Mouse (Mus musculus) heart, postnatal 0 days (tissue): Measurements from ENCODE around the gene Gm20696. TPM values are rescaled to one million over a fixed set of nuclear protein-coding genes. Genes with fewer than 3 reads are reported as not detected.

Experiments used
- ATAC-seq: fragments of 200-750 bp; cut with Nextera tagmentation; 2 replicates; pipeline ENCODE4 v1.8.0; 2017; ENCODE audit warnings: low read depth, moderate number of reproducible peaks, moderate library complexity; ENCODE audit not compliant: insufficient read depth
- DNase-seq: peaks from one replicate; pipeline ENCODE4 v3.0.0-alpha.2; 2016; ENCODE audit warnings: low spot score
- H3K27ac ChIP-seq: fragments of 300-500 bp; sonication (generic); 2 replicates; pipeline ENCODE4 v1.5.1; 2014; ENCODE audit warnings: low read depth, mild to moderate bottlenecking
- H3K27me3 ChIP-seq: fragments of 300-500 bp; sonication (generic); 2 replicates; pipeline ENCODE4 v1.6.1; 2014; ENCODE audit warnings: low read length, mixed read lengths; ENCODE audit not compliant: control insufficient read depth, insufficient read depth
- H3K36me3 ChIP-seq: fragments of 300-500 bp; sonication (generic); replicated peaks from 2 replicates; pipeline ENCODE4 v1.6.1; 2014; ENCODE audit warnings: low read length, mixed read lengths; ENCODE audit not compliant: control insufficient read depth, insufficient read depth
- H3K4me1 ChIP-seq: fragments of 300-500 bp; sonication (generic); 2 replicates; pipeline ENCODE4 v1.6.1; 2014; ENCODE audit warnings: antibody characterized with exemption; ENCODE audit not compliant: control insufficient read depth, insufficient read depth
- H3K4me2 ChIP-seq: fragments of 300-500 bp; sonication (generic); 2 replicates; pipeline ENCODE4 v1.6.1; 2014; ENCODE audit warnings: low read depth, mild to moderate bottlenecking, low read length, moderate library complexity
- H3K4me3 ChIP-seq: fragments of 300-500 bp; sonication (generic); 2 replicates; pipeline ENCODE4 v1.5.1; 2014; ENCODE audit warnings: low read depth, low read length
- H3K9ac ChIP-seq: fragments of 300-500 bp; sonication (generic); replicated peaks from 2 replicates; pipeline ENCODE4 v1.6.1; 2014; ENCODE audit warnings: low read depth, low read length, mixed read lengths
- H3K9me3 ChIP-seq: fragments of 300-500 bp; sonication (generic); replicated peaks from 2 replicates; pipeline ENCODE4 v1.6.1; 2016; ENCODE audit warnings: low read length; ENCODE audit not compliant: control insufficient read depth
- CTCF ChIP-seq: IDR thresholded peaks from 2 replicates; pipeline ENCODE4 v1.5.1; 2016; ENCODE audit warnings: antibody characterized with exemption, control low read depth, low read depth
- EP300 ChIP-seq: IDR thresholded peaks from 2 replicates; pipeline ENCODE4 v1.6.1; 2016; ENCODE audit warnings: antibody characterized with exemption, low read depth
- WGBS: fragments of 180-500 bp; shearing (Covaris S2); extraction: QIAGEN DNeasy Blood & Tissue Kit; methylation state at CpG from one replicate; pipeline ENCODE4 v1.1.7; 2014; 5-methylcytosine and 5-hydroxymethylcytosine counted together
- polyA plus RNA-seq: library from polyadenylated mRNA; unstranded; fragments of >200 nt; fragmentation: Nextera tagmentation; extraction: Ambion mirVana; gene quantifications from 2 replicates; pipeline ENCODE4 v1.2.1, GENCODE M21; 2015
- total RNA-seq: library from RNA; depleted of rRNA; stranded (reverse); fragments of >200 nt; gene quantifications from 2 replicates; pipeline ENCODE4 v1.2.3, GENCODE M21; 2014; ENCODE audit warnings: low replicate concordance

Gene Gm20696
- total and polyA plus RNA-seq, 2 experiments from 2014 or later = 0.95 to 2.0 TPM

- Histone ChIP-seq H3K9ac (no peak overlapping the region), H3K36me3 (0 out of 2 replicates have a peak, but pooled peaks cover 6% of the 10 kb centered on the region), H3K4me2 (no peak overlapping the region), H3K4me1 (peaks cover 10% of the 10 kb centered on the region; the same call in 1 of the 2 replicates), H3K4me3 (no peak overlapping the region), H3K27ac (no peak overlapping the region), H3K9me3 (no peaks in the 10 kb centered on the region), H3K27me3 (no peaks in the 10 kb centered on the region)
- DNase-seq = no peak
- TF ChIP-seq EP300 (no peak), CTCF (no peak)
- WGBS = 89% methylated on average over 7 of the region's 7 CpGs
- ATAC-seq = no peak
Measured at GRCm38 (mm10) chr6:99515667-99516199, 150.9 kb downstream of the Gm20696 start.

GRCm38 (mm10) chr6:99511862-99512261, 154.7 kb downstream of the Gm20696 start:
- no peaks in the 10 kb centered on the region for H3K9me3 ChIP-seq
- peak overlapping the region; percentile 43 for H3K4me2 ChIP-seq
- H3K4me1 ChIP-seq = peaks cover 20% of the 10 kb centered on the region
- peaks cover 13% of the 10 kb centered on the region; the same call in 1 of the 2 replicates for H3K36me3 ChIP-seq
- WGBS = 15% methylated on average over 6 of the region's 6 CpGs
- no peaks in the 10 kb centered on the region for H3K27me3 ChIP-seq
- TF ChIP-seq CTCF (no peak), EP300 (no peak)
- peak; percentile 34 for DNase-seq
- peak overlapping the region; percentile 46; the same call in 1 of the 2 replicates for H3K27ac ChIP-seq
- peak; percentile 63; the same call in 1 of the 2 replicates for ATAC-seq
- H3K9ac ChIP-seq = no peak overlapping the region; the same call in 1 of the 2 replicates
- no peak overlapping the region; the same call in 1 of the 2 replicates for H3K4me3 ChIP-seq

- no peaks in the 10 kb centered on the region for H3K27me3 ChIP-seq
- no peaks in the 10 kb centered on the region for H3K9me3 ChIP-seq
- H3K9ac ChIP-seq = no peak overlapping the region
- ATAC-seq = no peak
- DNase-seq = no peak
- 70% methylated on average over 9 of the region's 9 CpGs for WGBS
- no peak overlapping the region for H3K27ac ChIP-seq
- H3K36me3 ChIP-seq = peaks cover 16% of the 10 kb centered on the region; the same call in 1 of the 2 replicates
- H3K4me3 ChIP-seq = no peak overlapping the region
- no peak overlapping the region for H3K4me2 ChIP-seq
- H3K4me1 ChIP-seq = peaks cover 20% of the 10 kb centered on the region
- TF ChIP-seq EP300 = no peak
- no peak for TF ChIP-seq CTCF
Measured at GRCm38 (mm10) chr6:99509189-99509592, 157.4 kb downstream of the Gm20696 start.

- Histone ChIP-seq H3K9me3 (no peaks in the 10 kb centered on the region), H3K27me3 (no peaks in the 10 kb centered on the region), H3K9ac (no peak overlapping the region), H3K4me3 (no peak overlapping the region), H3K4me2 (no peak overlapping the region), H3K4me1 (peaks cover 14% of the 10 kb centered on the region), H3K27ac (no peak overlapping the region), H3K36me3 (peaks cover 27% of the 10 kb centered on the region; the same call in 1 of the 2 replicates)
- no peak for DNase-seq
- no peak for ATAC-seq
- 86% methylated on average over 6 of the region's 6 CpGs for WGBS
- TF ChIP-seq CTCF (no peak), EP300 (no peak)
Measured at GRCm38 (mm10) chr6:99506816-99507215, 159.8 kb downstream of the Gm20696 start.

GRCm38 (mm10) chr6:99503741-99504140, 162.9 kb downstream of the Gm20696 start:
- no peak for ATAC-seq
- no peak for DNase-seq
- Histone ChIP-seq H3K9ac (no peak overlapping the region), H3K4me1 (no peaks in the 10 kb centered on the region), H3K9me3 (no peaks in the 10 kb centered on the region), H3K36me3 (peaks cover 20% of the 10 kb centered on the region; the same call in 1 of the 2 replicates), H3K27me3 (no peaks in the 10 kb centered on the region), H3K4me3 (no peak overlapping the region), H3K27ac (no peak overlapping the region), H3K4me2 (no peak overlapping the region)
- TF ChIP-seq EP300 = no peak
- 91% methylated on average over 1 of the region's 1 CpGs for WGBS

GRCm38 (mm10) chr6:99502727-99503126, 163.9 kb downstream of the Gm20696 start:
- no peak for TF ChIP-seq EP300
- TF ChIP-seq CTCF = no peak
- Histone ChIP-seq H3K27ac (no peak overlapping the region), H3K36me3 (peaks cover 20% of the 10 kb centered on the region; the same call in 1 of the 2 replicates), H3K9ac (no peak overlapping the region), H3K4me2 (no peak overlapping the region), H3K27me3 (no peaks in the 10 kb centered on the region), H3K9me3 (no peaks in the 10 kb centered on the region), H3K4me1 (no peaks in the 10 kb centered on the region), H3K4me3 (no peak overlapping the region)
- WGBS = 83% methylated on average over 2 of the region's 2 CpGs
- DNase-seq (no peak), ATAC-seq (no peak)
